Mouse (Mus musculus) limb, embryonic 13.5 days (tissue): ENCODE results near the gene Emc10. TPM values are rescaled to one million over a fixed set of nuclear protein-coding genes. Genes with fewer than 3 reads are reported as not detected.

Source experiments
- ATAC-seq: fragments of 200-750 bp; cut with Nextera tagmentation; 2 replicates; pipeline ENCODE4 v1.8.0; 2017; ENCODE audit warnings: low read depth, moderate number of reproducible peaks, moderate TSS enrichment; ENCODE audit not compliant: low FRiP score
- H3K27ac ChIP-seq: fragments of 300-500 bp; sonication (generic); 2 replicates; pipeline ENCODE4 v1.5.1; 2015; ENCODE audit warnings: inconsistent platforms, mild to moderate bottlenecking, moderate library complexity
- H3K27me3 ChIP-seq: fragments of 300-500 bp; sonication (generic); 2 replicates; pipeline ENCODE4 v1.6.1; 2015; ENCODE audit warnings: mild to moderate bottlenecking, inconsistent platforms
- H3K36me3 ChIP-seq: fragments of 300-500 bp; sonication (generic); 2 replicates; pipeline ENCODE4 v1.6.1; 2015; ENCODE audit warnings: inconsistent platforms, mild to moderate bottlenecking, moderate library complexity
- H3K4me1 ChIP-seq: fragments of 300-500 bp; sonication (generic); 2 replicates; pipeline ENCODE4 v1.6.1; 2015; ENCODE audit warnings: inconsistent platforms
- H3K4me2 ChIP-seq: fragments of 300-500 bp; sonication (generic); replicated peaks from 2 replicates; pipeline ENCODE4 v1.6.1; 2015; ENCODE audit warnings: inconsistent platforms, mild to moderate bottlenecking, moderate library complexity
- H3K4me3 ChIP-seq: fragments of 300-500 bp; sonication (generic); 2 replicates; pipeline ENCODE4 v1.5.1; 2015; ENCODE audit warnings: moderate library complexity, mild to moderate bottlenecking, inconsistent platforms
- H3K9ac ChIP-seq: fragments of 300-500 bp; sonication (generic); 2 replicates; pipeline ENCODE4 v1.6.1; 2015; ENCODE audit warnings: mild to moderate bottlenecking, inconsistent platforms
- H3K9me3 ChIP-seq: fragments of 300-500 bp; sonication (generic); 2 replicates; pipeline ENCODE4 v1.6.1; 2016; ENCODE audit warnings: inconsistent platforms
- WGBS: fragments of 180-500 bp; shearing (Covaris S2); methylation state at CpG from one replicate; pipeline ENCODE4 v1.1.7; 2015; 5-methylcytosine and 5-hydroxymethylcytosine counted together
- polyA plus RNA-seq: library from polyadenylated mRNA; unstranded; fragments of >200 nt; fragmentation: Nextera tagmentation; extraction: Ambion mirVana; gene quantifications from 2 replicates; pipeline ENCODE4 v1.2.1, GENCODE M21; 2015

The Emc10 gene
- polyA plus RNA-seq, 1 experiment from 2014 or later = 104 TPM

DNA sequence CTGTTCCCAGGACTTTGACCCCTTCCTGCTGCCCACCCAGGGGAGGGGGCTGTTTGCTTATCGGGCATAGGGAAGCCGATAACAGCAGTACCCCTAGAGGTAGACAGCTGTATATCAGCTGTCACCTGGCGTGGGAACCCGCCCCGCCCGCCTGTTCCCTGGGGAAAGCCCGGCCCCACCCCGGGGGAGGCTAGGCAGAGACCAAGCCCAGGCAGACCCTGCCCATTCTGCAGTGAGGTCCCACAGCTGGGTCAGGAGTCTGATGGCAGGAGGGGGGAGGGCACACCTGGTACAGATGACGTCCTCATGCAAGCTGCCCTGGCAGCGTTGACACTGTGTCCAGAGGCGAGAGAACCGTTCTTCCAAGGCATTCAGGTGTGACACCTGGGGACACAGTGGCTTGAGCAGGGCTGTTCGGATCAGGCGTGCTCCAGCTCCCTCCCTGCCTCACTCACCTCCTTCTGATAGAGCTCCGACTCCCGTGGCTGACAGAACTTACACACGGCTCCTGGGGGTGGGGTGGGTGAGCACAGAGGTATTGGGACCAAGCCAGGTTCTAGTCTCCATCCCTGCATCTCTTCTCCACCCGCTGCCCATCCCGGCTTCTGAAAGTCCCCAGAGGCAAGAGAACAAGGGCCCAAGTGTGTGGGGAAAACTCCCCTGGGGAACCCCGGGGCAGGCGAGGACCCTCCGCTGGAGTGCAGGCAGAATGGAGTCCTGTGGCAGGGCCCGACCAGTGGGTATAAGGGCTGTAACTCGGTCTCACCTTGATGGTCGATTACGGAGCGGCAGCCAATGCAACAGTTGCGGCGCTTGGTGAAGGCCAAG lies 36.8 kb upstream of the Emc10 start:
- peaks cover 13% of the 10 kb centered on the region for H3K27me3 ChIP-seq
- H3K9me3 ChIP-seq = no peaks in the 10 kb centered on the region
- H3K4me1 ChIP-seq = peaks cover 2% of the 10 kb centered on the region
- H3K9ac ChIP-seq = no peak overlapping the region
- no peak overlapping the region for H3K4me2 ChIP-seq
- no peak for ATAC-seq
- WGBS = 85% methylated on average over 29 of the region's 29 CpGs
- H3K36me3 ChIP-seq = peaks cover 61% of the 10 kb centered on the region
- H3K27ac ChIP-seq = no peak overlapping the region
- H3K4me3 ChIP-seq = no peak overlapping the region

DNA sequence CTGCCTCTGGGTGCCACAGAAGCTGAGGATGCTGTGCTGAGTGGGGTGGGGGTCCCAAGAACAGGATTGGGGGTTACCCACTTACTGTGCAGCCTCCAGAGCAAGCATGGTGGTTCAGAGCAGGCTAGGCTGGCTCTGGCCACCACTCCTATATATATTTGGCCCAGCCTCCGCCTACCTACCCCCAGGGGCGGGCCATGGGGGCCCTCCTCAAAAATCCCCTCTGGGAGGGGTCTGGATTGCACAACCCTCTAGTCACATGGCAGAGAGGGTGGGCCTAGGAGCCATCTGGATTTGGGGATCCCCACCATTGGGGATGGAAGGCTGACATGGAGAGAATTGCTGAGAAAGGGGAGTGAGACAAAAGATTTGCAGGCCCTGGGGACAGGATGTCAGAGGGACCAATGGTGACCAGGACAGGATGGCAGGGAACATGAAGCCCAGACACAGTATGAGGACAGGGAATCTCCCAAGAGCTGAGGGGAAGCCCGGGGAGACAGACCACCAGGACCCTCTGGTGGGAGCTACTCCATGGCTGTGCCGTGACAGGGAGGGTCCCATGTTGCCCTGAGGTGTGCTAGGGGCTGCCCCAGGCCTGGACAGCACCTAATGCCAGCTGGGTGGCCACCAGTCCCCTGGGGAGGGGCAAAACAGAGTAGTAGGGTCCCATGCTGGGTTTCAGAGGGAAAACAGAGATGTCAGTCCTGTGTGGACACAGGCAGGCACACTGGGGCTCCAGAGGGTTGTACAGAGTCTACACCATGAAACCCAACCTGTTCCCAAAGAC lies 35.8 kb upstream of the Emc10 start, which contains the start of gene Spib:
Spib (minus strand) TSS at position 126 of the 787 bp plus-strand sequence.
- no peak within 1 kb of the TSS for H3K27ac ChIP-seq
- ATAC-seq = no peak
- H3K27me3 ChIP-seq = peaks cover 22% of the 10 kb centered on the region
- no peaks in the 10 kb centered on the region for H3K9me3 ChIP-seq
- no peak within 1 kb of the TSS for H3K4me3 ChIP-seq
- WGBS = 76% methylated on average over 4 of the region's 4 CpGs
- peaks cover 52% of the 10 kb centered on the region for H3K36me3 ChIP-seq
- H3K4me1 ChIP-seq = peaks cover 8% of the 10 kb centered on the region
- no peak within 1 kb of the TSS for H3K4me2 ChIP-seq
- H3K9ac ChIP-seq = no peak within 1 kb of the TSS

DNA sequence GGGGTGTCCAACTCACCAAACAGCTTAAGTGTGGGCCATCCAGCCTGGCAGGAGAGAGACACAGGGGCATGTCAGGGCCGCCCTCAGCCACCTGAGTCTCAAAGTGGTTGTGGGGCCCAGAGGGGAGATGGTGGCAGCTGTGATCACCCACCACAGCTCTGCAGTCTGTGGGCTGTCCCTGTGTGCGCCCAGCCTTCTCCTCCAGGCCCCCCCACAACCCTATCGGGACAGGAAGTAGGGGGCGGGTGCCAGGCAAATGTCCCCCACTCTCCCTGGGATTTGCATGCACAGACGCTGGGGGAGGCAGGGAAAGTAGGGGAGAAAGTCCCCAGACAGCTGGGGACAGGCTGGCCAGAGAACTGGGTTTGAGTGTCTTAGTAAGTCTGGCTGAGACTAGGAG lies 34.9 kb upstream of the Emc10 start:
- Histone ChIP-seq H3K9me3 (no peaks in the 10 kb centered on the region), H3K36me3 (peaks cover 42% of the 10 kb centered on the region), H3K27ac (no peak overlapping the region), H3K27me3 (peaks cover 31% of the 10 kb centered on the region), H3K4me3 (no peak overlapping the region), H3K4me1 (peaks cover 8% of the 10 kb centered on the region), H3K9ac (no peak overlapping the region), H3K4me2 (no peak overlapping the region)
- 42% methylated on average over 5 of the region's 5 CpGs for WGBS
- ATAC-seq = no peak

DNA sequence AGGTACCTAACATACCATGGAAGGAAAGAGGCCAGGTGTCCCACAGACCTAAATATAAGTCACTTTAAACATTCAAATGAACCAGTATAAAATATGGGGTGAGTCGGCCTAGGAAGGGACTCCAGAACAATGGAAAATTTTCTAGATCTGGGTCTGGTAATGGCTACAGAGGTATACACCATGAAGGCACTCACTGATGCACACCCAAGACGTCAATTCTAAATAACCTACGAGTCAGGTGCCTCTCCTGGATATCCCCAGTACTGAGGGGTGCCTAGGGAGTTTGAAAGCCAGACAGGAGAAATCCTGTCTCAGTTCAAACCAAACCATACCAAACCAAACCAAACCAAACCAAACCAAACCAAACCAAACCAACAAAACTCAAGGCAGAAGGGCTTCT lies 34.2 kb upstream of the Emc10 start:
- H3K4me2 ChIP-seq = no peak overlapping the region
- 66% methylated on average over 3 of the region's 3 CpGs for WGBS
- no peak for ATAC-seq
- no peak overlapping the region for H3K9ac ChIP-seq
- peaks cover 8% of the 10 kb centered on the region for H3K4me1 ChIP-seq
- H3K36me3 ChIP-seq = peaks cover 35% of the 10 kb centered on the region
- no peak overlapping the region for H3K27ac ChIP-seq
- H3K4me3 ChIP-seq = no peak overlapping the region
- no peaks in the 10 kb centered on the region for H3K9me3 ChIP-seq
- H3K27me3 ChIP-seq = peaks cover 38% of the 10 kb centered on the region

DNA sequence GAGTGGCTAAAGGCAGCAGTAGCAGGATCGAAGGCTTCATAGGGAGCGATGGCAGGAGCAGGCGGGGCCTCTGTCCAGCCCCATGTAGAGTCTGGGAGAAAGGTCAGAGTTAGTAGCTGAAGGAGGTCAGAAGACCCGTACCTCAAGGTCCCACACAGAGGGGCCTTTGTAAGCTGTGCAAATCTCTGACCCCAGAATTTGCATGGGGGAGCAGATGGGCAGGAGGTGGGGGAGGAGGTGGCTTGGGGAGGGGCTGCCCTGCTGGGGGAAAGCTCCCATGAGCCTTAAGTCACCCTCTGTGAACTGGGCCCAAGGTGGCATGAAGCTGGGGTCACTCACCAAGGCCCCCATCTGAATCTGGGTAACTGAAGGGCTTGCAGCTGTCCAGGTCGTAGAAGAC lies 33.2 kb upstream of the Emc10 start:
- peaks cover 48% of the 10 kb centered on the region for H3K27me3 ChIP-seq
- 0 out of 2 replicates have a peak overlapping the region, but pooled peaks have one; percentile 4 for H3K9ac ChIP-seq
- H3K27ac ChIP-seq = no peak overlapping the region
- peaks cover 14% of the 10 kb centered on the region for H3K4me1 ChIP-seq
- H3K9me3 ChIP-seq = no peaks in the 10 kb centered on the region
- no peak overlapping the region for H3K4me3 ChIP-seq
- WGBS = 70% methylated on average over 5 of the region's 5 CpGs
- no peak overlapping the region for H3K4me2 ChIP-seq
- ATAC-seq = no peak
- peaks cover 25% of the 10 kb centered on the region for H3K36me3 ChIP-seq

DNA sequence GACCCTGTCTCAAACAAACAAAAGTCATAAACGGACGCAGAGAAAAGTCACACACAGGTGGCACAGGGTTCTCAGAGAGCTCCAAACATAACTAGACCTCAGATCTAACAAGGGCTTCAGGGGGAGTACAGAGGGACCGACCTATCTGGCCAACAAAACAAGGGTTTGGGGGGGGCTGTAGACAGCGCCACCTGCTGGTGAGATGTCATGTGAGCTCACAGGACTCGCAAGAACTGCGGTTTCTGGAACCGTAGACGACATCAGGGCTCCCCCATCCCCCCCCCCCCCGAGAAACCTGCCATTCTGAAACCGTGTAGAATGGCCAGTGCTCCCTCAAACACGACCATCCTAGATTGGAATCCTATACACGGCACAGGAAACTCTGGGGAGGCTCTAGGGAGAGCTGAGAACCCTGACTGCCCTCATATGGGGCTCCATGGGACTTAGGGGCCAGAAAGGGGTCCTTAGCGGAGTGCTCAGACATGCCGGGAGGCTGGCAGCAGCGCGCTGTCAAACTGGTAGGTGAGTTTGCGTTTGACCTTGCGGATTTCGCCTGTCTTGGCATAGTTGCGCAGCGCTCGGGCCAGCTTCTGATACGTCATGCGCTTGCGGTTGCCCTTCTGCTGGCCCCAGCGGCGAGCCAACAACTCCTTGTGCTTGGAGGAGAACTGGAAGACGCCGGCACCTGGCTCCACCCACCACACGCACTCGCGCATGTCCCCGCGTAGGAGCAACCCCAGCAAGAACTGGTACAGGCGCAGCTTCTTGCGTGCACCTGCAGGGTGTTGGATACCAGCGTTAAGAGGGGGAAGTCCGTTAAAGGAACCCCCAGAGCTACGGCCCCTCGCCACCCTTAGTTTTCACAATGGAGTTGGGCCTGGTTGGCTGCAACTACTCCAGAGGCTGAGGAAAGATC lies 31.4 kb upstream of the Emc10 start:
- Histone ChIP-seq H3K9ac (peak overlapping the region; percentile 56), H3K4me1 (peaks cover 15% of the 10 kb centered on the region), H3K4me2 (peak overlapping the region; percentile 77), H3K4me3 (peak overlapping the region; percentile 43), H3K27ac (no peak overlapping the region), H3K9me3 (no peaks in the 10 kb centered on the region), H3K27me3 (peaks cover 66% of the 10 kb centered on the region), H3K36me3 (peaks cover 8% of the 10 kb centered on the region)
- WGBS = 5% methylated on average over 40 of the region's 40 CpGs
- ATAC-seq = no peak

DNA sequence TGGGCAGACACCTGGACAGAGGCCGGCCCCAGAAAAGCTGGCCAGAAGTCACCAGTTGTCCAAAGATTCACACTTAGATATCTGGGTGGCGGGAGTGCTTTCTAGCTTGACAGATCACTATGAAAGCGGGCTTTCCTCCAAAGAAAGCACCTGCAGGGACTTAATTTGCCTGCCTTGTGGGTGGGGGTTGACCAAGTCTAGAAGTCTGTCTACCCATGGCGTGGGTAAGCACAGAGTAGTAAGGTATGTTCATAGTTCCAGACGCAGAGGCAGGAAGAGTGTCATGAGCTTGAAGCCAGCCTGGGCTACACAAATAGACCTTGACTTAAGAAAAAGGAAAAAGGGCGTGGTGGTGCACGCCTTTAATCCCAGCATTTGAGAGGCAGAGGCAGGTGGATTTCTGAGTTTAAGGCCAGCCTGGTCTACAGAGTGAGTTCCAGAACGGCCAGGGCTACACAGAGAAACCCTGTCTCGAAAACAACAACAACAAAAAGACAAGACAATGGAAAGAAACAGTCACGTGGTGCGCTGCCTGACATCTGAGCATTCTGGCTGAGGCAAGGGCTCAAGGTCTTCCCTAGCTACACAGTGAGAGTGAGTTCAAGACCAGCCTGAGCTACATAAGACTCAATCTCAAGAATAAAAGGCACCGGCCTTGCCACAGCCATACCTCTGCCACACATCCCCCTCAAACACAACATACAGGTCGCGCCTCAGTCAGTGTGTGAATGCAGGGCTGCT lies 30.3 kb upstream of the Emc10 start:
- 84% methylated on average over 14 of the region's 14 CpGs for WGBS
- Histone ChIP-seq H3K4me3 (no peak overlapping the region), H3K36me3 (no peaks in the 10 kb centered on the region), H3K4me1 (peaks cover 16% of the 10 kb centered on the region), H3K27ac (no peak overlapping the region), H3K9ac (no peak overlapping the region), H3K9me3 (no peaks in the 10 kb centered on the region), H3K27me3 (peaks cover 78% of the 10 kb centered on the region), H3K4me2 (no peak overlapping the region)
- ATAC-seq = no peak

DNA sequence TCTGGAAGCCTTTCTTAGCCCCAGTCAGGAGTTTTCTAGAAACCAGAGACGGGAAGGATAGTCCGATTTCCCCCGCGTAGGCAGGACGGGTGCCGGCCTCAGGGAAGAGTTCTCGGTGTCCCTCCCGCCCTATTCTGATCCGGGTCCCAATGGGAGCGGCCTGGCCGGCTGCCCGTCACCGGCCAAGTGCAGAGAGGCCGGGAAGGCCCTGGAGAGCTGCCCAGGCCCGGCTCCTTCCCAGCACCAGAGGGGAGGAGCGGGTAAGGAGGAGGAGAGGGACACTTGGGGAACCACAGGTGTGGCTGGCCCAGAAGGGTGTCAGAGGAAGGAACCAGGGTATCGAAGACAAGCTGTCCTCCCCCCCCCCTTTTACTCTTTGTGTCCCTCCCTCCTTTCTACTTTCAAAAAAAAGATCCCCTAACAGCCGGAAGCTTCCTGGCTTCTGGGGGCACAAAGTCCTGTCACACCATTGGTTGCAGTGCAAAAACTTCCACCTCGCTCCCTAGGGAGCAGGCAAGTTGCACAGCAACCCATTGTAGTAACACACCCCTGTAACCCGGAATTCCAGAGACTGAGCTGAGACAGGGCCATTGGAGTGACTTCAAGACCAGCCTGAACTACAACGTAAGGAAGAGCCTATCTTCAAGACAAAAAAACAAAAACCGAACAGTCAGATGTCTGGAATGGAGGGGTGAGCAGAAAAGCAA lies 28.9 kb upstream of the Emc10 start:
- Histone ChIP-seq H3K4me1 (peaks cover 17% of the 10 kb centered on the region), H3K4me2 (peak overlapping the region; percentile 14; the same call in 1 of the 2 replicates), H3K36me3 (no peaks in the 10 kb centered on the region), H3K9ac (peak overlapping the region; percentile 31), H3K27me3 (peaks cover 89% of the 10 kb centered on the region), H3K27ac (no peak overlapping the region), H3K4me3 (peak overlapping the region; percentile 3; the same call in 1 of the 2 replicates), H3K9me3 (no peaks in the 10 kb centered on the region)
- no peak for ATAC-seq
- 11% methylated on average over 22 of the region's 22 CpGs for WGBS

DNA sequence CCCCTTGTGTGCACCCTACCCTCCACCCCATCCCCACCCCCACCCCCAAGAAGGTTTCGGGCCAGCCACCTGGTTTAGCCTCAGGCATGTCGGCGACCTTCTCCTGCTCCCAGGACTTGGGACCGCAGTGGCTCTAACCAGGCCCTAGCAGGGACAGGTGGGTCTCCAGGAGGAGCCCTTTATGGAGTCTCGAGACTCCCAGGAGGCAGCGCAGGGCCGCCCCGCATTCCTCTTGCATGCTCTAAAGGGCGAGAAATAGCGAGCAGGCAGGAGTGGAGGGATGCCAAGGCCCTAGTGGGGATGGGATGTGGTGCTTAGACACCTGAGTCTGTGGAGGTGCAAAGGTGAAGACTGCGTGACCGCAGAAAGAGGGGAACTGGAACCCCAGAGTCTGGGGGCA lies 28.2 kb upstream of the Emc10 start, which contains the start of gene Mybpc2:
Mybpc2 (minus strand) TSS at position 155 of the 400 bp plus-strand sequence.
- 27% methylated on average over 12 of the region's 12 CpGs for WGBS
- Histone ChIP-seq H3K27me3 (peaks cover 89% of the 10 kb centered on the region), H3K9ac (peak within 1 kb of the TSS; percentile 31), H3K9me3 (no peaks in the 10 kb centered on the region), H3K4me1 (peaks cover 17% of the 10 kb centered on the region), H3K4me3 (peak within 1 kb of the TSS; percentile 3; the same call in 1 of the 2 replicates), H3K4me2 (peak within 1 kb of the TSS; percentile 14; the same call in 1 of the 2 replicates), H3K36me3 (no peaks in the 10 kb centered on the region), H3K27ac (no peak within 1 kb of the TSS)
- no peak for ATAC-seq

DNA sequence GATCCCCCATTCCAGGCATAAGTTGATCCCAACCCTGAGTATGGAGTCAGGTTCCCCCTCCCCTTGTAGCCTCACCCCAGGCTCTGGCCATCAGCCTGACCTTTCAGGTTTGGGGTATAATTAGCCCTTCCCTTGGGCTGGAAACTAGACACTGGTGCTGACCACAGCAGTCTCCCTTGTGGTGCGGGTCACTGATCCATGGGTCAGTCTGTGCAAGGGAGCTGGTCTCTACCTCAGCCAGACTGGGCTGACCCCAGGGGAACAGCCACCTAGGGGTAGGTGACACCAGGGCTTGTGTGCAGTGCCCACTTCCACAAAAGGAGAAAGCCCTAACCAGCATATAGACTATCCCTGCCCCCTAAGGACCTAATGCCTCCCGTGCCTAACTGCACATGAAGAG lies 26.7 kb upstream of the Emc10 start:
- H3K27me3 ChIP-seq = peaks cover 85% of the 10 kb centered on the region
- WGBS = 74% methylated on average over 2 of the region's 2 CpGs
- no peak overlapping the region for H3K9ac ChIP-seq
- no peak overlapping the region for H3K4me3 ChIP-seq
- ATAC-seq = no peak
- H3K4me1 ChIP-seq = peaks cover 14% of the 10 kb centered on the region
- no peaks in the 10 kb centered on the region for H3K36me3 ChIP-seq
- H3K9me3 ChIP-seq = no peaks in the 10 kb centered on the region
- no peak overlapping the region for H3K4me2 ChIP-seq
- H3K27ac ChIP-seq = no peak overlapping the region
